Mouse (Mus musculus) heart, adult 2 months (tissue): ENCODE results near the gene Tlk2. TPM values are rescaled to one million over a fixed set of nuclear protein-coding genes. Genes with fewer than 3 reads are reported as not detected.

Experiments
- DNase-seq, 2 experiments: peaks; one replicate each; pipeline ENCODE4 v3.0.0; 2021
- H3K27ac ChIP-seq: fragments of 200-600 bp; 2 replicates; pipeline ENCODE4 v1.8.1; 2022
- H3K27me3 ChIP-seq: fragments of 200-500 bp; 2 replicates; pipeline ENCODE4 v1.6.1; 2012; ENCODE audit warnings: mild to moderate bottlenecking, low read length, inconsistent platforms, mixed read lengths; ENCODE audit not compliant: control insufficient read depth, insufficient read depth
- H3K36me3 ChIP-seq: fragments of 200-500 bp; 2 replicates; pipeline ENCODE4 v1.6.1; 2012; ENCODE audit warnings: low read length, inconsistent platforms; ENCODE audit not compliant: control insufficient read depth, insufficient read depth
- H3K4me1 ChIP-seq: fragments of 200-500 bp; 2 replicates; pipeline ENCODE4 v1.6.1; 2011; ENCODE audit warnings: low read length; ENCODE audit not compliant: control insufficient read depth, insufficient read depth
- H3K4me3 ChIP-seq: fragments of 200-600 bp; 2 replicates; pipeline ENCODE4 v1.8.1; 2022
- H3K79me2 ChIP-seq: fragments of 200-500 bp; replicated peaks from 2 replicates; pipeline ENCODE4 v1.6.1; 2012; ENCODE audit warnings: mild to moderate bottlenecking, inconsistent platforms, low read length, moderate library complexity, mixed read lengths; ENCODE audit not compliant: control insufficient read depth, insufficient read depth
- H3K9ac ChIP-seq: fragments of 200-500 bp; 2 replicates; pipeline ENCODE4 v1.6.1; 2012; ENCODE audit warnings: low read depth, mild to moderate bottlenecking, control low read depth, inconsistent platforms, low read length, mixed read lengths
- CTCF ChIP-seq: fragments of 200-600 bp; IDR thresholded peaks from 2 replicates; pipeline ENCODE4 v1.8.1; 2022; ENCODE audit warnings: antibody characterized with exemption, mild to moderate bottlenecking, moderate library complexity
- EP300 ChIP-seq: fragments of 200-500 bp; IDR thresholded peaks from 2 replicates; pipeline ENCODE4 v1.6.1; 2011; ENCODE audit warnings: low read depth, low read length, control low read depth; ENCODE audit not compliant: insufficient read depth
- POLR2A ChIP-seq: fragments of 200-500 bp; IDR thresholded peaks from 2 replicates; pipeline ENCODE4 v1.6.1; 2011; ENCODE audit warnings: mild to moderate bottlenecking, low read depth, low read length, control low read depth; ENCODE audit not compliant: insufficient read depth
- WGBS: fragments of 180-500 bp; shearing (Covaris S2); methylation state at CpG from one replicate; pipeline ENCODE4 v1.1.7; 2018; 5-methylcytosine and 5-hydroxymethylcytosine counted together
- intact Hi-C: fragments of 180-260 bp; cut with DNase I; formaldehyde crosslinking; loops from one replicate; pipeline ENCODE4 v1.15.1; 2025
- polyA plus RNA-seq: library from polyadenylated mRNA; depleted of rRNA; stranded (reverse); fragments of >200 nt; gene quantifications from 2 replicates; pipeline ENCODE4 v1.2.3, GENCODE M21; 2012
- total RNA-seq, 2 experiments: library from RNA; stranded (reverse); gene quantifications; 2 replicates each; pipeline ENCODE4 v1.2.3; 2021

Gene Tlk2
- total and polyA plus RNA-seq, 3 experiments: 11.5 to 41.9 (median 35.9) TPM

GRCm38 (mm10) chr11:105270155-105270554, 91.5 kb downstream of the Tlk2 start:
- no peaks in the 10 kb centered on the region for H3K4me1 ChIP-seq
- intact Hi-C loops: loop anchor here (5.0 kb wide), 3 partner anchors 62 to 642 kb away; no protein-coding TSS in a partner anchor
- peak; percentile 32 to 57 for DNase-seq
- H3K79me2 ChIP-seq: no peaks in the 10 kb centered on the region
- H3K9ac ChIP-seq: no peak overlapping the region
- 16% methylated on average over 2 of the region's 2 CpGs for WGBS
- no peak overlapping the region for H3K4me3 ChIP-seq
- H3K27me3 ChIP-seq: no peaks in the 10 kb centered on the region
- no peak for TF ChIP-seq EP300
- peak; percentile 80 for TF ChIP-seq CTCF
- no peak overlapping the region for H3K27ac ChIP-seq
- H3K36me3 ChIP-seq: peaks cover 4% of the 10 kb centered on the region; the same call in 1 of the 2 replicates

GRCm38 (mm10) chr11:105280456-105280855, 101.8 kb downstream of the Tlk2 start:
- H3K4me1 ChIP-seq: peaks cover 3% of the 10 kb centered on the region
- 94% methylated on average over 6 of the region's 6 CpGs for WGBS
- TF ChIP-seq CTCF (no peak), POLR2A (no peak)
- H3K9ac ChIP-seq: no peak overlapping the region
- H3K27ac ChIP-seq: no peak overlapping the region
- DNase-seq: no peak
- intact Hi-C loops: no loop called here
- H3K79me2 ChIP-seq: no peaks in the 10 kb centered on the region
- H3K36me3 ChIP-seq: peaks cover 9% of the 10 kb centered on the region; the same call in 1 of the 2 replicates
- H3K4me3 ChIP-seq: no peak overlapping the region
- H3K27me3 ChIP-seq: no peaks in the 10 kb centered on the region

GRCm38 (mm10) chr11:105281291-105281690, 102.7 kb downstream of the Tlk2 start:
- intact Hi-C loops: no loop called here
- peaks cover 9% of the 10 kb centered on the region; the same call in 1 of the 2 replicates for H3K36me3 ChIP-seq

GRCm38 (mm10) chr11:105281763-105282459, 103.3 kb downstream of the Tlk2 start:
- DNase-seq: no peak
- H3K9ac ChIP-seq: no peak overlapping the region
- H3K4me1 ChIP-seq: peaks cover 3% of the 10 kb centered on the region
- no peak overlapping the region for H3K4me3 ChIP-seq
- no peaks in the 10 kb centered on the region for H3K27me3 ChIP-seq
- H3K36me3 ChIP-seq: peaks cover 9% of the 10 kb centered on the region; the same call in 1 of the 2 replicates
- H3K27ac ChIP-seq: no peak overlapping the region; the same call in 1 of the 2 replicates
- no peak for TF ChIP-seq EP300
- TF ChIP-seq CTCF: no peak
- H3K79me2 ChIP-seq: no peaks in the 10 kb centered on the region
- WGBS: 76% methylated on average over 12 of the region's 12 CpGs
- intact Hi-C loops: no loop called here

More at GRCm38 (mm10) chr11:105281291-105281690, 102.7 kb downstream of the Tlk2 start:
- Histone ChIP-seq H3K27me3 (no peaks in the 10 kb centered on the region), H3K27ac (no peak overlapping the region), H3K79me2 (no peaks in the 10 kb centered on the region), H3K9ac (no peak overlapping the region), H3K4me3 (no peak overlapping the region), H3K4me1 (peaks cover 3% of the 10 kb centered on the region)
- no peak for DNase-seq
- TF ChIP-seq EP300 (no peak), POLR2A (no peak), CTCF (no peak)
- WGBS: 71% methylated on average over 7 of the region's 7 CpGs

GRCm38 (mm10) chr11:105282460-105282859, 103.9 kb downstream of the Tlk2 start:
- Histone ChIP-seq H3K4me3 (no peak overlapping the region), H3K27ac (no peak overlapping the region; the same call in 1 of the 2 replicates)
- 38% methylated on average over 2 of the region's 2 CpGs for WGBS

GRCm38 (mm10) chr11:105283016-105283415, 104.4 kb downstream of the Tlk2 start:
- Histone ChIP-seq H3K9ac (no peak overlapping the region), H3K27ac (no peak overlapping the region)

More at GRCm38 (mm10) chr11:105282460-105282859, 103.9 kb downstream of the Tlk2 start:
- TF ChIP-seq EP300 (peak; percentile 60; the same call in 1 of the 2 replicates), POLR2A (no peak)
- no peaks in the 10 kb centered on the region for H3K79me2 ChIP-seq
- no peak overlapping the region for H3K9ac ChIP-seq
- peaks cover 3% of the 10 kb centered on the region for H3K4me1 ChIP-seq
- peak in 1 of 2 experiments; percentile 71 for DNase-seq
- H3K27me3 ChIP-seq: no peaks in the 10 kb centered on the region
- H3K36me3 ChIP-seq: peaks cover 9% of the 10 kb centered on the region; the same call in 1 of the 2 replicates
- intact Hi-C loops: no loop called here

More at GRCm38 (mm10) chr11:105283016-105283415, 104.4 kb downstream of the Tlk2 start:
- H3K4me1 ChIP-seq: peaks cover 3% of the 10 kb centered on the region
- intact Hi-C loops: no loop called here
- H3K27me3 ChIP-seq: no peaks in the 10 kb centered on the region
- H3K36me3 ChIP-seq: peaks cover 9% of the 10 kb centered on the region; the same call in 1 of the 2 replicates
- WGBS: 86% methylated on average over 9 of the region's 9 CpGs
- TF ChIP-seq CTCF: no peak
- no peak for TF ChIP-seq EP300
- no peak for TF ChIP-seq POLR2A
- no peak overlapping the region for H3K4me3 ChIP-seq
- H3K79me2 ChIP-seq: no peaks in the 10 kb centered on the region
- no peak for DNase-seq
